Mouse (Mus musculus): ENCODE data around the gene Shc1.

DNA sequence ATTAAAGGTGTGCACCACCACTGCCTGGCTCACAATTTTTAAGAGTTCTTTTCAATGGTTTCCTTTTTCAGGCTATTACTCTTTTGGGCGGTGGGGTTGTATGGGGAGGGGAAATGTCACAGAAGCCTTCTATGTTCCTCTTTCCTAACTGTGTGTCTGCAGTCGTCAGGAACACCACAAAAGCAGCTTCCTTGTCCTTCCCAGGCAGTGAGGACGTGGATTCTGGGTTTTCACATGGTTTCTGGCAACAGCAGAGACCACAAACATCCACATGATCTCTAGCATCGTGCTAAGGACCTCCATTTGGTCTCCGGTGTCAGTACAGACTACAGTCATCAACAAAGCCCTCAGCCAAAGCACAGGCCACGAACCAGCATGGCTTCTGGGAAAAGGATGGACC, 55.6 kb downstream of the Shc1 start:
- TF ChIP-seq TAL1 (IDR thresholded peaks at IDR 0.05; ENCODE audit: low read length), result no peak
- TF ChIP-seq GATA1 (IDR thresholded peaks at IDR 0.05; ENCODE audit: low read length), result no peak
